15 mouse cellular contexts compared by ENCODE assay signal in the genomic region with DNA sequence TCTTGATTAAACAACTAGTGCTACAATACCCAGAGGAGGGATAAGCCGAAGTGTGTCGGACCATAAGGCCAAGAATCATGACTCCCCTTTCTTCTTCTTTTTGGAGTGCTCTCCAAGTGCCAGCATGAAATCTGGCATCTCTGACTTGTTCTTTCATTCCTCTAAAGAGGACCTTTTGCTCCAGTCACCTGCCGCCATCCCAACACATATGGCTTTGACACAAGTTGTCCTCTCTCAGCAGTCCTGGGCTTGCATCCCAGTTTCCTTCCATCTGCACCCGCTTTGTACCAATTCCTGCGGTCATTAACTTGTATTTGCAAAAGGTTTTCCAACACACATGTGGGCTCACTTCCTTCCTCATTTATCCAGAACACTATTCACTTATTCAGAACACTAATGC.
"Had no signal": no experiment of that assay in that cellular context is flagged by ENCODE, and none has a peak within 500 bp of the region (broad histone marks: within the 10 kb centered on the region; RNA-seq: fewer than 3 reads in every experiment).

No protein-coding gene starts in this region.

- H3K4me1 ChIP-seq: kidney, embryonic 15.5 days; limb, embryonic 15.5 days; liver, embryonic 12.5 days; neural tube, embryonic 12.5 days had no signal

- H3K27ac ChIP-seq: kidney, embryonic 15.5 days; left cerebral cortex, adult 2 months; limb, embryonic 15.5 days; liver, embryonic 12.5 days; midbrain, embryonic 13.5 days; neural tube, embryonic 12.5 days had no signal

- DNase-seq: kidney, adult 2 months; kidney, postnatal 14 days; lung, embryonic 14.5 days; lung, postnatal 10 days; right cerebral cortex, postnatal 4 days; spleen, adult 18-20 months; thymus, adult 18-20 months; thymus, postnatal 14 days had no signal

- H3K27me3 ChIP-seq: kidney, embryonic 15.5 days; limb, embryonic 15.5 days; liver, embryonic 12.5 days; midbrain, embryonic 13.5 days; neural tube, embryonic 12.5 days had no signal

- H3K4me3 ChIP-seq: kidney, embryonic 15.5 days; left cerebral cortex, adult 2 months; limb, embryonic 15.5 days; liver, embryonic 12.5 days; midbrain, embryonic 13.5 days; myocyte; neural tube, embryonic 12.5 days had no signal
